Mouse (Mus musculus) small intestine, adult 2 months (tissue): ENCODE data around the gene Disp1.

Source experiments
- CTCF ChIP-seq: fragments of 200-500 bp; IDR thresholded peaks from 2 replicates; pipeline ENCODE4 v1.5.1; 2012; ENCODE audit warnings: low read depth, mild to moderate bottlenecking, control low read depth, inconsistent platforms, low read length, moderate library complexity, mixed read lengths; ENCODE audit not compliant: insufficient replicate concordance, insufficient read length; ENCODE audit errors: extremely low read depth
- POLR2A ChIP-seq: fragments of 200-500 bp; IDR thresholded peaks from 2 replicates; pipeline ENCODE4 v1.6.1; 2012; ENCODE audit warnings: low read depth, mild to moderate bottlenecking, control low read depth, inconsistent platforms, low read length, moderate library complexity

DNA sequence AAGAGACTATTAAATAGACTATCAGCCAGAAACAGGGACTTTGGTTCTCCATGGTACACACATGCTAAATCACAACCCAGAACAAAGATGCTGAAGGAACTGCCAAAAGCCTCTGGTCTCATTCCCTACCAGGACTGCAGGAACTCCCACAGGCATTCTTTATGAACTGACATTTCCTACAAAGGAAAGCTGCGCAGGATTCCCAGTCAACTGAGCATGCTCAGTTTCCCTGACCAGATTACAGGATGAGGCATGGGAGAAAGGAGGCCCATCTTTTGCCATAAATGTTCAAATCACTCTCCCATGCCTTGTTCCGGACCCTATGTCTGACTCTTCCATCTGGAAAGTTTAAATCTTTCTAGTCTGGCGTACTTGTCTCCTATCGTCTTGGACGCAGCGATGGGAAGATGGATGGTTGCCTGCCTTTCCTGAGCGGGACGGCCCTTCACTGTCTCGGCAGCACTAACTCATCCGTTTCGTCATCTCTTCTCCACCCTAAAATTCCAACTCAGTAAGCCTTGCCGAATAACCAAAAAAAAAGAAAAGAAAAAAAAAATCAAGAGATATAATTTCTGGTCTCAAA lies 100.9 kb downstream of the Disp1 start:
- no peak for TF ChIP-seq CTCF
- no peak for TF ChIP-seq POLR2A
